In genomic region chr17:53578249-53578648, GRCm38 (mm10) we compare ENCODE assay signal across 22 mouse cellular contexts. TPM values are rescaled to one million over a fixed set of nuclear protein-coding genes. Genes with fewer than 3 reads are reported as not detected.
DNase-seq lines count a peak whose midpoint lies in the region; ATAC-seq and TF ChIP-seq lines count a peak whose summit lies in the region.
"Had no signal": no experiment of that assay in that cellular context is flagged by ENCODE, and none has a peak within 500 bp of the region (broad histone marks: within the 10 kb centered on the region; RNA-seq: fewer than 3 reads in every experiment).

No protein-coding gene starts in this region.

- peaks cover 45% of the 10 kb centered on the region for H3K79me2 ChIP-seq in liver, adult 2 months (ENCODE audit: control insufficient read depth, insufficient read depth, low read length)

- peaks cover 26% of the 10 kb centered on the region for H3K4me1 ChIP-seq in heart, embryonic 11.5 days (ENCODE audit: control insufficient read depth, insufficient read depth, low read length)
- H3K4me1 ChIP-seq in liver, adult 2 months (ENCODE audit: control insufficient read depth, insufficient read depth, low read length): peaks cover 36% of the 10 kb centered on the region
- H3K4me1 ChIP-seq in liver, embryonic 15.5 days (replicated peaks): peaks cover 50% of the 10 kb centered on the region
- H3K4me1 ChIP-seq: stomach, embryonic 15.5 days had no signal

- intact Hi-C loops in heart, postnatal 14 days (cut with DNase I): no loop called here

- no peak for TF ChIP-seq CTCF in liver, adult 2 months (IDR thresholded peaks at IDR 0.05; ENCODE audit: low read depth, low read length)

- no peak overlapping the region for H3K9ac ChIP-seq in heart, embryonic 11.5 days (ENCODE audit: low read depth, low read length)
- no peak overlapping the region for H3K9ac ChIP-seq in liver, adult 2 months (ENCODE audit: low read depth, low read length)
- no peak overlapping the region for H3K9ac ChIP-seq in liver, embryonic 15.5 days
- H3K9ac ChIP-seq: forebrain, postnatal 0 days; hindbrain, embryonic 14.5 days; stomach, embryonic 15.5 days had no signal

- H3K27me3 ChIP-seq in heart, embryonic 11.5 days (ENCODE audit: control insufficient read depth, insufficient read depth, low read length): no peaks in the 10 kb centered on the region
- no peaks in the 10 kb centered on the region for H3K27me3 ChIP-seq in liver, adult 2 months (ENCODE audit: control insufficient read depth, insufficient read depth, low read length)
- no peaks in the 10 kb centered on the region for H3K27me3 ChIP-seq in liver, embryonic 15.5 days
- H3K27me3 ChIP-seq: megakaryocyte, embryonic 14.5 days; stomach, embryonic 15.5 days had no signal

- no peak for TF ChIP-seq POLR2A in liver, adult 2 months (IDR thresholded peaks at IDR 0.05; ENCODE audit: extremely low read depth, insufficient read depth, low read length)

- no peak for DNase-seq in heart, postnatal 14 days
- DNase-seq in liver, adult 2 months (ENCODE audit: extremely low read depth, low read depth, low spot score): peak; percentile 83
- DNase-seq in liver: no peak
- DNase-seq in lung, postnatal 10 days: no peak
- DNase-seq in spleen, adult 12 weeks (ENCODE audit: low spot score): no peak
- DNase-seq: adrenal gland, postnatal 14 days; forebrain, postnatal 0 days; kidney, adult 8-10 months; lung, adult 18-20 months; midbrain, embryonic 14.5 days; right cerebral cortex, postnatal 25 days had no signal

- no peaks in the 10 kb centered on the region for H3K36me3 ChIP-seq in heart, embryonic 11.5 days (ENCODE audit: control insufficient read depth, insufficient read depth, low read length)
- no peaks in the 10 kb centered on the region for H3K36me3 ChIP-seq in liver, adult 2 months (ENCODE audit: control insufficient read depth, insufficient read depth, low read length)
- no peaks in the 10 kb centered on the region for H3K36me3 ChIP-seq in liver, embryonic 15.5 days (replicated peaks)
- H3K36me3 ChIP-seq: forebrain, embryonic 10.5 days; limb, embryonic 10.5 days; stomach, embryonic 15.5 days had no signal

- no peak overlapping the region for H3K4me3 ChIP-seq in heart, embryonic 11.5 days (ENCODE audit: low read depth, low read length)
- H3K4me3 ChIP-seq in liver, adult 2 months (ENCODE audit: insufficient read depth, low read depth, low read length): no peak overlapping the region
- no peak overlapping the region for H3K4me3 ChIP-seq in liver, embryonic 15.5 days (replicated peaks)
- H3K4me3 ChIP-seq: forebrain, embryonic 10.5 days; left cerebral cortex, adult 2 months; limb, embryonic 10.5 days; stomach, embryonic 15.5 days had no signal

- no peak for ATAC-seq in heart, embryonic 11.5 days (replicated peaks; ENCODE audit: insufficient number of reproducible peaks, low FRiP score, low TSS enrichment)
- peak; percentile 35 for ATAC-seq in liver, embryonic 15.5 days (ENCODE audit: insufficient read depth)
- ATAC-seq: forebrain, postnatal 0 days had no signal

- H3K9me3 ChIP-seq in heart, embryonic 11.5 days (replicated peaks; ENCODE audit: control insufficient read depth, low read length): no peaks in the 10 kb centered on the region
- H3K9me3 ChIP-seq in liver, embryonic 15.5 days (replicated peaks): no peaks in the 10 kb centered on the region
- H3K9me3 ChIP-seq: forebrain, embryonic 10.5 days; limb, embryonic 10.5 days; megakaryocyte, embryonic 14.5 days; stomach, embryonic 15.5 days had no signal

- H3K4me2 ChIP-seq in heart, embryonic 11.5 days: peak overlapping the region; percentile 35; the same call in 1 of the 2 replicates
- peak overlapping the region; percentile 23; the same call in 1 of the 2 replicates for H3K4me2 ChIP-seq in liver, embryonic 15.5 days
- H3K4me2 ChIP-seq: hindbrain, embryonic 14.5 days; stomach, embryonic 15.5 days had no signal

- WGBS in heart, embryonic 11.5 days (ENCODE audit: insufficient replicate concordance): 73% methylated on average over 6 of the region's 6 CpGs
- 27% methylated on average over 6 of the region's 6 CpGs for WGBS in liver, adult 2 months
- WGBS in liver, embryonic 15.5 days (ENCODE audit: insufficient replicate concordance): 62% methylated on average over 6 of the region's 6 CpGs

- H3K27ac ChIP-seq in heart, embryonic 11.5 days (ENCODE audit: low read depth, low read length): peak overlapping the region; percentile 60; the same call in 1 of the 2 replicates
- peak overlapping the region; percentile 22 for H3K27ac ChIP-seq in liver, adult 2 months (replicated peaks; ENCODE audit: insufficient read depth, low read depth, low read length)
- peak overlapping the region; percentile 41; the same call in 1 of the 2 replicates for H3K27ac ChIP-seq in liver, embryonic 15.5 days (replicated peaks)
- H3K27ac ChIP-seq: forebrain, embryonic 10.5 days; hindbrain, embryonic 14.5 days; left cerebral cortex, adult 2 months; limb, embryonic 10.5 days; stomach, embryonic 15.5 days had no signal

RNA-seq across cellular contexts. Expression of gene Kat2b, which starts 11.6 kb away (rescaled TPM):
- 11.0 and 14.0 TPM in 2 replicates for polyA plus RNA-seq in heart, embryonic 11.5 days (2014; fragmentation: Nextera tagmentation; extraction: Ambion mirVana)
- total RNA-seq in heart, postnatal 14 days (2021): 10 to 100 TPM; 73.5 to 91.5 TPM
- 56.0 and 57.4 TPM in 2 replicates for total RNA-seq in liver, adult 2 months (2014; rRNA removed)
- 14.1 and 15.6 TPM in 2 replicates for polyA plus RNA-seq in liver, adult 2 months (2012; rRNA removed)
- polyA plus RNA-seq in liver, embryonic 15.5 days (2015; fragmentation: Nextera tagmentation; extraction: Ambion mirVana): 4.2 and 5.5 TPM in 2 replicates

RNA-seq across cellular contexts. Expression of gene Pp2d1, which starts 39.0 kb away (rescaled TPM):
- 0.32 and 0.33 TPM in 2 replicates for polyA plus RNA-seq in heart, embryonic 11.5 days (2014; fragmentation: Nextera tagmentation; extraction: Ambion mirVana)
- total RNA-seq in heart, postnatal 14 days (2021): not detected
- 0.09 TPM in 1 of 2 replicates, not detected in the other for total RNA-seq in liver, adult 2 months (2014; rRNA removed)
- not detected in 2 replicates for polyA plus RNA-seq in liver, adult 2 months (2012; rRNA removed)
- 0.05 and 0.13 TPM in 2 replicates for polyA plus RNA-seq in liver, embryonic 15.5 days (2015; fragmentation: Nextera tagmentation; extraction: Ambion mirVana)
- total RNA-seq: adrenal gland, postnatal 14 days; forebrain, postnatal 0 days; left cerebral cortex, adult 2 months; neutrophil, adult 5-6 weeks had no signal
- polyA plus RNA-seq: gonadal fat pad, adult 2 months; thymus, adult 2 months had no signal
